Mouse (Mus musculus): ENCODE measurements around the gene Pbp2. TPM values are rescaled to one million over a fixed set of nuclear protein-coding genes. Genes with fewer than 3 reads are reported as not detected.

Gene Pbp2
- polyA plus RNA-seq, 1 experiment = not detected

- H3K36me3 ChIP-seq (replicated peaks; ENCODE audit: low read length) = no peaks in the 10 kb centered on the region
- no peaks in the 10 kb centered on the region for H3K9me3 ChIP-seq
- TF ChIP-seq GATA1 (IDR thresholded peaks at IDR 0.05; ENCODE audit: borderline replicate concordance, low read length) (no peak), FLI1 (IDR thresholded peaks at IDR 0.05; ENCODE audit: low read length) (no peak)
- no peaks in the 10 kb centered on the region for H3K4me1 ChIP-seq
- no peak overlapping the region for H3K4me3 ChIP-seq (replicated peaks)
- peaks cover 21% of the 10 kb centered on the region for H3K27me3 ChIP-seq (replicated peaks)
These were observed 30.3 kb downstream of the Pbp2 start for GRCm38 (mm10) chr6:135279856-135280255.

DNA sequence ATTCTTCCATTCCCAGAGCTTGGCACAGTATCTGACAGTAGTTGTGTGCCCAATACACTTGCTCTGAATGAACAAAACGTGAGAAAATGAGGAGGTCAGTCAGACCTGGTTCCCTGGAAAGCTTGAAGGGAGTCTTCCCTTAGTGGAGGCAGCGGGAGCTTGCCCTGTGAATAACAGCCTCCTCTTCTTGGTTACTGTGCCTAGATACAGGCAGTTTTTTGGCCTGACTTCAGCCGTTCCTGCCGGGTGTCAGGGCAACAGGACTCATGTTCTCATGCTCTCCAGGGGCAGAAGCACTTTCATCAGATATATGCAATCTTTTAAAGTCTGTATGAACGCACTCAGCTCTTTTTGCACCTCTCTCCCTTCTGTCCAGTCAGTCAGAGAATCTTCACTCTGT, 30.9 kb downstream of the Pbp2 start:
- Histone ChIP-seq H3K27me3 (replicated peaks) (peaks cover 21% of the 10 kb centered on the region), H3K36me3 (replicated peaks; ENCODE audit: low read length) (no peaks in the 10 kb centered on the region), H3K4me1 (peaks cover under 1% of the 10 kb centered on the region; the same call in 1 of the 2 replicates), H3K9me3 (no peaks in the 10 kb centered on the region), H3K4me3 (replicated peaks) (no peak overlapping the region)
- TF ChIP-seq GATA1 (IDR thresholded peaks at IDR 0.05; ENCODE audit: borderline replicate concordance, low read length) (no peak), FLI1 (IDR thresholded peaks at IDR 0.05; ENCODE audit: low read length) (no peak)

DNA sequence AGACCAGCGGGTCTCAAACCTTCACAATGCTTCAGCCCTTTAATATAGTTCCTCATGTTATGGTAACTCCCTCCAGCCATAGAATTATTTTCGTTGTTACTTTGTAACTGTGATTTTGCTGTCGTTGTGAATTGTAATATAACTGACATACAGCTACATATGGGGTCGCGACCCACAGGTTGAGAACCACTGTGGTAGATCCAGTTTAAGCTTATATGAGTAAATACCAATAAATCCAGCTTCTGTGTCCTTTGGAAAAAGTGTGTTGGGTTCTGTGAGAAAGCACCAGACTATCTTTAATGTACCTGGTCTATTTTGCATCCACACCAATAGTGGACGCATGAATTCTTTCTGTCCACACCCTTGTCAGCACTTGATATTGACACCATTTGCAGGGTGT, 31.9 kb downstream of the Pbp2 start:
- no peaks in the 10 kb centered on the region for H3K36me3 ChIP-seq (replicated peaks; ENCODE audit: low read length)
- H3K4me1 ChIP-seq = peaks cover 10% of the 10 kb centered on the region
- no peaks in the 10 kb centered on the region for H3K9me3 ChIP-seq
- no peak overlapping the region for H3K4me3 ChIP-seq (replicated peaks)
- H3K27me3 ChIP-seq (replicated peaks) = peaks cover 23% of the 10 kb centered on the region
- TF ChIP-seq GATA1 (IDR thresholded peaks at IDR 0.05; ENCODE audit: borderline replicate concordance, low read length) = no peak
- no peak for TF ChIP-seq FLI1 (IDR thresholded peaks at IDR 0.05; ENCODE audit: low read length)

DNA sequence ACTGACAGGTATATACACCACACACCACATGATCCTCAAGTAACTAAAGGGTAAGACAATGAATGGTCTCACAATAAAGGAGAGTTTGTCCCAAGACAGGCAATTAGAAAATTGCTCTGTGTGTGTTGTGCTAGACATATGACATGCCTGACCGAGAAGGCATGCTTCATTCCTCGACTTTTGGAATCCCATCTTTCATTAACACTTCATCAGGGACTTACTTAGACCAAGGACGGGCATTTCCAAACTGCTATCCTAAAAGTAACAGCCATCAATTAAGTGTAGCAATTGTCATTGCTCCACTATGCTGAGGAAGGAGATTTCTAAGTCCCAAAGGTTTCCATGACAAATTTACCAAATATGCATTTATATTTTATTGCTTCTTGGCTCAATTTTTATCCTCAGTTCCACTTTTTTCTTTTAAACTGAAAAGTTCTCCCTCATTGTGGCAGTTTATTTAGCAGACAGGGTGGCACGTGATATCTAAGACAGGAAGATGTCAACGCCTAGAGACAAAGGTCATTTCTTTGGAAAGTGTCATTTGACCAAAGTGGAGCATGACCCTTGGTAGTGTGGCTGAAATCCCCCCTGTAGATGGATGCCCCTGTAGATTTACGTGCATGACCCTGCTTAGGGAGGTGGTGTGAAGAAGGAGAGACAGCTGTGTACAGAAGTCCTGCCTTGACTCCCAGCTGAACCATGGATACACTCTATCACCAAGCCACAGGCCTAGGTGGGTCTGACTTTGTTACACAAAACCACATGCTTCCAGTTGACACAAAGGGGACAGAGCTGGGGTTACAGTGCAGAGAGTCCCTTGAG, 33.5 kb downstream of the Pbp2 start:
- H3K4me3 ChIP-seq (replicated peaks) = no peak overlapping the region
- H3K36me3 ChIP-seq (replicated peaks; ENCODE audit: low read length) = no peaks in the 10 kb centered on the region
- peaks cover 10% of the 10 kb centered on the region for H3K4me1 ChIP-seq
- TF ChIP-seq FLI1 (IDR thresholded peaks at IDR 0.05; ENCODE audit: low read length) (no peak), GATA1 (IDR thresholded peaks at IDR 0.05; ENCODE audit: borderline replicate concordance, low read length) (no peak)
- no peaks in the 10 kb centered on the region for H3K9me3 ChIP-seq
- H3K27me3 ChIP-seq (replicated peaks) = peaks cover 23% of the 10 kb centered on the region

DNA sequence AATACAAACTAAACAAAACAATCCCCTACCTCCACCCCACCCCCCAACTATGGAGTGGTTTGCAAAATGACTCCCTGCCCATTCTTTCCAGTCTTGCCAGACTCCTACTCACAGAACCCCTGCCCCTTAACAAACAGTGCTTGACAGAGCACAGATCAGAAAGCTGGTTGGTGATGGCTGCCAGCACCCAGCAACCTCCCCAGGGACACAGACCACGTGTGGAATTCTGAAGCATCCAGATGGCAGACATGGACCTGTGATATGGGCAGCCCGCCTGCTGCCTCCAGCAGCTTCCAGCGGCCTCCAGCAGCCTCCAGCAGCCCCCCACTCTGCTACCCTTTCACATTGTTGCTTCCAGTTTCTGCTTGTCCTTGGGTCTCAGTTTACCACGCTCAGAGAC, 35.0 kb downstream of the Pbp2 start:
- Histone ChIP-seq H3K4me3 (replicated peaks) (no peak overlapping the region), H3K4me1 (peaks cover 10% of the 10 kb centered on the region), H3K9me3 (no peaks in the 10 kb centered on the region), H3K36me3 (replicated peaks; ENCODE audit: low read length) (no peaks in the 10 kb centered on the region), H3K27me3 (replicated peaks) (peaks cover 27% of the 10 kb centered on the region)
- no peak for TF ChIP-seq GATA1 (IDR thresholded peaks at IDR 0.05; ENCODE audit: borderline replicate concordance, low read length)
- no peak for TF ChIP-seq FLI1 (IDR thresholded peaks at IDR 0.05; ENCODE audit: low read length)

DNA sequence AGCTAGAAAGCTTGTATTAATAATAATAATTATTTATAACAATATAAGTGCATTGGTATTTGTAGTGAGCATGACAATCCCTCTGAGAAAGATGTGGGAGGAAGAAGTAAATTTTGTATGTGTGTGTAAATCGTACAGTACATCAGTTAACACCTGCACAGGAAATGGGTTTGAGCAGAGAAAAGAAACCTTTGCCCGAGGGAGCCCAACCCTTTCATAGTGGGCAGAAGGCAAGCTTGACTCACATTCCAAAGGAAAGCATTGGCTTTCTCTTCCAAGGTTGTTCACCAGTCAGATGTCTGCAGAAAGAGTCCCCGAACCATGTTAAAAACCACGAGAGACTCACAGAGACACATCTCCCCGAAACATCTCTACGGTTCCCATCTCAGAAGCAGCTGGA, 37.1 kb downstream of the Pbp2 start:
- Histone ChIP-seq H3K4me3 (replicated peaks) (no peak overlapping the region), H3K9me3 (no peaks in the 10 kb centered on the region), H3K27me3 (replicated peaks) (peaks cover 18% of the 10 kb centered on the region), H3K4me1 (peaks cover 14% of the 10 kb centered on the region), H3K36me3 (replicated peaks; ENCODE audit: low read length) (no peaks in the 10 kb centered on the region)
- TF ChIP-seq GATA1 (IDR thresholded peaks at IDR 0.05; ENCODE audit: borderline replicate concordance, low read length) (no peak), FLI1 (IDR thresholded peaks at IDR 0.05; ENCODE audit: low read length) (no peak)

- no peaks in the 10 kb centered on the region for H3K36me3 ChIP-seq (replicated peaks; ENCODE audit: low read length)
- TF ChIP-seq FLI1 (IDR thresholded peaks at IDR 0.05; ENCODE audit: low read length) (no peak), GATA1 (IDR thresholded peaks at IDR 0.05; ENCODE audit: borderline replicate concordance, low read length) (no peak)
- H3K9me3 ChIP-seq = no peaks in the 10 kb centered on the region
- no peak overlapping the region for H3K4me3 ChIP-seq (replicated peaks)
- peaks cover 14% of the 10 kb centered on the region for H3K4me1 ChIP-seq
- peaks cover 19% of the 10 kb centered on the region for H3K27me3 ChIP-seq (replicated peaks)
These were observed 38.4 kb downstream of the Pbp2 start for GRCm38 (mm10) chr6:135271761-135272160.

- no peaks in the 10 kb centered on the region for H3K9me3 ChIP-seq
- H3K36me3 ChIP-seq (replicated peaks; ENCODE audit: low read length) = no peaks in the 10 kb centered on the region
- TF ChIP-seq GATA1 (IDR thresholded peaks at IDR 0.05; ENCODE audit: borderline replicate concordance, low read length) (no peak), FLI1 (IDR thresholded peaks at IDR 0.05; ENCODE audit: low read length) (no peak)
These were observed 40.6 kb downstream of the Pbp2 start for GRCm38 (mm10) chr6:135269626-135270025.

DNA sequence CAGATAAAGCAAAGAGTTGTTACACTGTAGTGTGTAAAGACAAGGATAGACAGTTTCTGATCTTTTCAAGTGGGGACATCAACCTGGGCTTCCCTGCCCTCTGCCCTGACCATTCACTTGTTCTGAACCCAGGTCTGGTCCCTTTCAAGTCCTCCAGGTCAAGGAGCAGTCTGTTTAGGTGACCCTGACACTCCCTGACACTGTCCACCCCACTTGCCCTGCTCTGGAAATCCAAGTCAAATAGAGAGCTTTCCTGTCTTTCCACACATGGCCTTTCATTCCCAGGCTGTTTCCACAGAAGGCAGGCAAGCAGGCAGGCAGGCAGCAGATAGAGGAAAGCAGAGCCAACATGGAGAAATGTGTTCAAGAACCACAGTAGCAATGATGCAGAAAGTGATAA, 41.8 kb downstream of the Pbp2 start:
- peaks cover 6% of the 10 kb centered on the region for H3K9me3 ChIP-seq
- peaks cover 14% of the 10 kb centered on the region for H3K27me3 ChIP-seq (replicated peaks)
- H3K4me1 ChIP-seq = peaks cover 4% of the 10 kb centered on the region
- H3K36me3 ChIP-seq (replicated peaks; ENCODE audit: low read length) = no peaks in the 10 kb centered on the region
- no peak for TF ChIP-seq GATA1 (IDR thresholded peaks at IDR 0.05; ENCODE audit: borderline replicate concordance, low read length)
- TF ChIP-seq FLI1 (IDR thresholded peaks at IDR 0.05; ENCODE audit: low read length) = no peak
- H3K4me3 ChIP-seq (replicated peaks) = no peak overlapping the region

More at GRCm38 (mm10) chr6:135269626-135270025, 40.6 kb downstream of the Pbp2 start:
- H3K4me1 ChIP-seq = peaks cover 14% of the 10 kb centered on the region
- H3K27me3 ChIP-seq (replicated peaks) = peaks cover 16% of the 10 kb centered on the region
- no peak overlapping the region for H3K4me3 ChIP-seq (replicated peaks)

DNA sequence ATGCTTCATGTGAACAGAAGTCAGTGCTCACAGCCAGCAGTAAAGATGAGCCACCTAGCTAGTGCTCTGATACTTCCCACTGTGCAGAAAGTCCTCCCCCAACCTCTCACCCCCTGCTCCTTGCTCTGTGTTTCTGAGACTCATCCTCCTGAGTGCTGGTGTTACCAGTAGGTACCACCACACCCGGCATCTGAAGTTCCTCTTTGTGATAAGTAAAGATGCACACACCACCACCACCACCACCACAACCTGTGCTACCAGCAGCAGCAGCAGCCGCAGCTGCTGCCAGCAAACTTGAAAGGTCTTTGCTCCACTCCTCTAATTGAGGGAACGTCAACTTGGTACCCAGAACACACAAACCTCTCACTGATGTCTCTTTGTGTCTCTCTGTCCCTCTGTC, 43.0 kb downstream of the Pbp2 start:
- TF ChIP-seq GATA1 (IDR thresholded peaks at IDR 0.05; ENCODE audit: borderline replicate concordance, low read length) = no peak
- Histone ChIP-seq H3K4me1 (peaks cover 4% of the 10 kb centered on the region; the same call in 1 of the 2 replicates), H3K27me3 (replicated peaks) (peaks cover 14% of the 10 kb centered on the region), H3K4me3 (replicated peaks) (no peak overlapping the region), H3K9me3 (peaks cover 6% of the 10 kb centered on the region), H3K36me3 (replicated peaks; ENCODE audit: low read length) (no peaks in the 10 kb centered on the region)
